Mouse (Mus musculus) lung, postnatal 0 days (tissue): ENCODE data around the gene Cacna2d3.

Experiments
- CTCF ChIP-seq: IDR thresholded peaks from 2 replicates; pipeline ENCODE4 v1.5.1; 2016; ENCODE audit warnings: antibody characterized with exemption, mild to moderate bottlenecking
- EP300 ChIP-seq: IDR thresholded peaks from 2 replicates; pipeline ENCODE4 v1.6.1; 2016; ENCODE audit warnings: antibody characterized with exemption, mild to moderate bottlenecking, control low read depth

- TF ChIP-seq CTCF (no peak), EP300 (no peak)
Measured at GRCm38 (mm10) chr14:29433076-29433714, 288.5 kb downstream of the Cacna2d3 start.
